Mouse (Mus musculus) midbrain, embryonic 12.5 days (tissue): ENCODE measurements around the gene Kdm4a. TPM values are rescaled to one million over a fixed set of nuclear protein-coding genes. Genes with fewer than 3 reads are reported as not detected.

Source experiments
- ATAC-seq: fragments of 200-750 bp; cut with Nextera tagmentation; 2 replicates; pipeline ENCODE4 v1.8.0; 2017; ENCODE audit warnings: low read depth, moderate TSS enrichment, moderate library complexity; ENCODE audit not compliant: low FRiP score
- H3K27ac ChIP-seq: fragments of 300-500 bp; sonication (generic); replicated peaks from 2 replicates; pipeline ENCODE4 v1.5.1; 2016; ENCODE audit warnings: mild to moderate bottlenecking
- H3K27me3 ChIP-seq: fragments of 300-500 bp; sonication (generic); 2 replicates; pipeline ENCODE4 v1.6.1; 2016; ENCODE audit warnings: mild to moderate bottlenecking
- H3K36me3 ChIP-seq: fragments of 300-500 bp; sonication (generic); 2 replicates; pipeline ENCODE4 v1.6.1; 2016
- H3K4me1 ChIP-seq: fragments of 300-500 bp; sonication (generic); 2 replicates; pipeline ENCODE4 v1.6.1; 2016
- H3K4me2 ChIP-seq: fragments of 300-500 bp; sonication (generic); replicated peaks from 2 replicates; pipeline ENCODE4 v1.6.1; 2016; ENCODE audit warnings: mild to moderate bottlenecking, moderate library complexity
- H3K4me3 ChIP-seq: fragments of 300-500 bp; sonication (generic); 2 replicates; pipeline ENCODE4 v1.5.1; 2016; ENCODE audit warnings: mild to moderate bottlenecking
- H3K9ac ChIP-seq: fragments of 300-500 bp; sonication (generic); replicated peaks from 2 replicates; pipeline ENCODE4 v1.6.1; 2016; ENCODE audit warnings: mild to moderate bottlenecking, moderate library complexity
- H3K9me3 ChIP-seq: fragments of 300-500 bp; sonication (generic); 2 replicates; pipeline ENCODE4 v1.6.1; 2016; ENCODE audit warnings: mild to moderate bottlenecking
- WGBS: fragments of 180-500 bp; shearing (Covaris S2); methylation state at CpG from one replicate; pipeline ENCODE4 v1.1.7; 2016; 5-methylcytosine and 5-hydroxymethylcytosine counted together
- polyA plus RNA-seq: library from polyadenylated mRNA; unstranded; fragments of >200 nt; fragmentation: Nextera tagmentation; extraction: Ambion mirVana; gene quantifications from 2 replicates; pipeline ENCODE4 v1.2.1, GENCODE M21; 2016

Kdm4a gene
- 57.0 and 57.2 TPM in 2 replicates for polyA plus RNA-seq

GRCm38 (mm10) chr4:118179467-118180300 is at the start of gene Kdm4a:
TSS of gene Kdm4a (minus strand) at chr4:118180043.
- under 1% methylated on average over 37 of the region's 38 CpGs for WGBS

GRCm38 (mm10) chr4:118229035-118229770 is 49.4 kb upstream of the Kdm4a start:
- H3K4me1 ChIP-seq = no peaks in the 10 kb centered on the region
- H3K4me3 ChIP-seq = no peak overlapping the region
- H3K9me3 ChIP-seq = no peaks in the 10 kb centered on the region
- no peak overlapping the region for H3K4me2 ChIP-seq
- 76% methylated on average over 6 of the region's 6 CpGs for WGBS
- peak overlapping the region; percentile 15; the same call in 1 of the 2 replicates for H3K9ac ChIP-seq
- H3K27ac ChIP-seq = no peak overlapping the region
- peaks cover 95% of the 10 kb centered on the region for H3K36me3 ChIP-seq
- H3K27me3 ChIP-seq = no peaks in the 10 kb centered on the region
- ATAC-seq = peak; percentile 27

More at GRCm38 (mm10) chr4:118179467-118180300, at the start of gene Kdm4a:
- Histone ChIP-seq H3K36me3 (peaks cover 28% of the 10 kb centered on the region), H3K4me2 (peak within 1 kb of the TSS; percentile 60), H3K27me3 (no peaks in the 10 kb centered on the region), H3K4me3 (peak within 1 kb of the TSS; percentile 80), H3K4me1 (peaks cover 11% of the 10 kb centered on the region), H3K9ac (peak within 1 kb of the TSS; percentile 84), H3K27ac (peak within 1 kb of the TSS; percentile 98), H3K9me3 (no peaks in the 10 kb centered on the region)
- ATAC-seq = peak; percentile 100

GRCm38 (mm10) chr4:118227398-118227797 is 47.6 kb upstream of the Kdm4a start:
- H3K4me3 ChIP-seq = no peak overlapping the region
- no peak overlapping the region for H3K9ac ChIP-seq
- WGBS = 81% methylated on average over 12 of the region's 12 CpGs
- no peaks in the 10 kb centered on the region for H3K9me3 ChIP-seq
- peaks cover 99% of the 10 kb centered on the region for H3K36me3 ChIP-seq
- no peaks in the 10 kb centered on the region for H3K27me3 ChIP-seq
- no peak overlapping the region for H3K4me2 ChIP-seq
- H3K27ac ChIP-seq = no peak overlapping the region
- no peaks in the 10 kb centered on the region for H3K4me1 ChIP-seq
- no peak for ATAC-seq

- Histone ChIP-seq H3K36me3 (peaks cover 99% of the 10 kb centered on the region), H3K4me2 (no peak overlapping the region), H3K4me1 (no peaks in the 10 kb centered on the region), H3K9me3 (no peaks in the 10 kb centered on the region), H3K9ac (no peak overlapping the region), H3K27me3 (no peaks in the 10 kb centered on the region), H3K4me3 (no peak overlapping the region), H3K27ac (no peak overlapping the region)
- 83% methylated on average over 7 of the region's 7 CpGs for WGBS
- no peak for ATAC-seq
Observed at GRCm38 (mm10) chr4:118221261-118221660, 41.4 kb upstream of the Kdm4a start.

- no peak for ATAC-seq
- Histone ChIP-seq H3K4me3 (no peak overlapping the region), H3K4me1 (no peaks in the 10 kb centered on the region), H3K9ac (no peak overlapping the region), H3K27me3 (no peaks in the 10 kb centered on the region), H3K9me3 (no peaks in the 10 kb centered on the region), H3K27ac (no peak overlapping the region), H3K36me3 (peaks cover 99% of the 10 kb centered on the region), H3K4me2 (no peak overlapping the region)
- 95% methylated on average over 9 of the region's 9 CpGs for WGBS
Observed at GRCm38 (mm10) chr4:118220756-118221155, 40.9 kb upstream of the Kdm4a start.

GRCm38 (mm10) chr4:118219487-118219886 is 39.6 kb upstream of the Kdm4a start:
- Histone ChIP-seq H3K4me3 (no peak overlapping the region), H3K9me3 (no peaks in the 10 kb centered on the region), H3K36me3 (peaks cover 99% of the 10 kb centered on the region), H3K4me1 (no peaks in the 10 kb centered on the region), H3K9ac (no peak overlapping the region), H3K27ac (no peak overlapping the region), H3K27me3 (no peaks in the 10 kb centered on the region), H3K4me2 (no peak overlapping the region)
- ATAC-seq = no peak
- WGBS = 88% methylated on average over 6 of the region's 6 CpGs

GRCm38 (mm10) chr4:118218521-118218920 is 38.7 kb upstream of the Kdm4a start:
- no peak overlapping the region for H3K4me3 ChIP-seq
- H3K27ac ChIP-seq = 0 out of 2 replicates have a peak overlapping the region, but pooled peaks have one; percentile 10
- peaks cover 99% of the 10 kb centered on the region for H3K36me3 ChIP-seq
- 87% methylated on average over 5 of the region's 5 CpGs for WGBS
- no peak overlapping the region for H3K4me2 ChIP-seq
- no peaks in the 10 kb centered on the region for H3K4me1 ChIP-seq
- no peaks in the 10 kb centered on the region for H3K9me3 ChIP-seq
- H3K9ac ChIP-seq = no peak overlapping the region
- H3K27me3 ChIP-seq = no peaks in the 10 kb centered on the region
- ATAC-seq = no peak

GRCm38 (mm10) chr4:118216726-118217595 is 37.1 kb upstream of the Kdm4a start:
- no peak overlapping the region for H3K27ac ChIP-seq
- no peak overlapping the region for H3K9ac ChIP-seq
- H3K4me1 ChIP-seq = no peaks in the 10 kb centered on the region
- no peak overlapping the region for H3K4me3 ChIP-seq
- H3K9me3 ChIP-seq = no peaks in the 10 kb centered on the region
- 85% methylated on average over 17 of the region's 17 CpGs for WGBS
- H3K36me3 ChIP-seq = peaks cover 99% of the 10 kb centered on the region
- H3K27me3 ChIP-seq = no peaks in the 10 kb centered on the region
- peak; percentile 44; the same call in 1 of the 2 replicates for ATAC-seq
- H3K4me2 ChIP-seq = no peak overlapping the region

- WGBS = 95% methylated on average over 1 of the region's 1 CpGs
- Histone ChIP-seq H3K36me3 (peaks cover 99% of the 10 kb centered on the region), H3K9me3 (no peaks in the 10 kb centered on the region), H3K4me3 (no peak overlapping the region), H3K27me3 (no peaks in the 10 kb centered on the region), H3K4me1 (no peaks in the 10 kb centered on the region), H3K9ac (no peak overlapping the region), H3K27ac (no peak overlapping the region), H3K4me2 (no peak overlapping the region)
- no peak for ATAC-seq
Observed at GRCm38 (mm10) chr4:118214891-118215290, 35.0 kb upstream of the Kdm4a start.

GRCm38 (mm10) chr4:118206918-118207640 is 27.2 kb upstream of the Kdm4a start:
- Histone ChIP-seq H3K27ac (peak overlapping the region; percentile 39; the same call in 1 of the 2 replicates), H3K9ac (no peak overlapping the region), H3K36me3 (peaks cover 45% of the 10 kb centered on the region), H3K4me2 (no peak overlapping the region), H3K4me1 (peaks cover 5% of the 10 kb centered on the region), H3K27me3 (no peaks in the 10 kb centered on the region), H3K9me3 (no peaks in the 10 kb centered on the region), H3K4me3 (no peak overlapping the region)
- 57% methylated on average over 10 of the region's 10 CpGs for WGBS
- ATAC-seq = peak; percentile 35; the same call in 1 of the 2 replicates

- 90% methylated on average over 2 of the region's 2 CpGs for WGBS
- ATAC-seq = no peak
- Histone ChIP-seq H3K9ac (no peak overlapping the region), H3K9me3 (no peaks in the 10 kb centered on the region), H3K4me2 (no peak overlapping the region), H3K4me3 (no peak overlapping the region), H3K27me3 (no peaks in the 10 kb centered on the region), H3K27ac (no peak overlapping the region), H3K36me3 (peaks cover 33% of the 10 kb centered on the region), H3K4me1 (peaks cover 5% of the 10 kb centered on the region)
Observed at GRCm38 (mm10) chr4:118205906-118206305, 26.1 kb upstream of the Kdm4a start.
